Mouse (Mus musculus) liver, embryonic 12.5 days (tissue): ENCODE measurements at regions not wholly inside any gene's neighbourhood (a gene's known extent, or its start where the extent isn't known, plus 50 kb on each side); places are given as distances from the start of the nearest gene placed in this dataset.

ENCODE experiments used
- ATAC-seq: fragments of 200-750 bp; cut with Nextera tagmentation; 2 replicates; pipeline ENCODE4 v1.8.0; 2017; ENCODE audit warnings: moderate number of reproducible peaks, mild to moderate bottlenecking, moderate library complexity
- H3K27ac ChIP-seq: fragments of 300-500 bp; sonication (generic); 2 replicates; pipeline ENCODE4 v1.5.1; 2016; ENCODE audit warnings: mild to moderate bottlenecking
- H3K27me3 ChIP-seq: fragments of 300-500 bp; sonication (generic); replicated peaks from 2 replicates; pipeline ENCODE4 v1.6.1; 2016; ENCODE audit warnings: mild to moderate bottlenecking, moderate library complexity
- H3K36me3 ChIP-seq: fragments of 300-500 bp; sonication (generic); 2 replicates; pipeline ENCODE4 v1.6.1; 2016; ENCODE audit warnings: mild to moderate bottlenecking, moderate library complexity
- H3K4me1 ChIP-seq: fragments of 300-500 bp; sonication (generic); 2 replicates; pipeline ENCODE4 v1.6.1; 2016
- H3K4me2 ChIP-seq: fragments of 300-500 bp; sonication (generic); 2 replicates; pipeline ENCODE4 v1.6.1; 2016; ENCODE audit warnings: mild to moderate bottlenecking, moderate library complexity
- H3K4me3 ChIP-seq: fragments of 300-500 bp; sonication (generic); 2 replicates; pipeline ENCODE4 v1.5.1; 2016; ENCODE audit warnings: mild to moderate bottlenecking, moderate library complexity
- H3K9ac ChIP-seq: fragments of 300-500 bp; sonication (generic); 2 replicates; pipeline ENCODE4 v1.6.1; 2016; ENCODE audit warnings: mild to moderate bottlenecking, moderate library complexity
- H3K9me3 ChIP-seq: fragments of 300-500 bp; sonication (generic); replicated peaks from 2 replicates; pipeline ENCODE4 v1.6.1; 2016; ENCODE audit warnings: mild to moderate bottlenecking, moderate library complexity
- WGBS: fragments of 180-500 bp; shearing (Covaris S2); methylation state at CpG from one replicate; pipeline ENCODE4 v1.1.7; 2016; ENCODE audit not compliant: insufficient replicate concordance; 5-methylcytosine and 5-hydroxymethylcytosine counted together

- Histone ChIP-seq H3K9ac (no peak overlapping the region), H3K27me3 (no peaks in the 10 kb centered on the region), H3K4me2 (no peak overlapping the region), H3K4me1 (no peaks in the 10 kb centered on the region), H3K36me3 (no peaks in the 10 kb centered on the region), H3K27ac (no peak overlapping the region), H3K9me3 (no peaks in the 10 kb centered on the region), H3K4me3 (no peak overlapping the region)
- WGBS, result 70% methylated on average over 5 of the region's 5 CpGs
- ATAC-seq, result no peak
Observed at GRCm38 (mm10) chr7:65802306-65802705, 59.2 kb upstream of the Pcsk6 start.

GRCm38 (mm10) chr7:65802806-65803205, 58.7 kb upstream of the Pcsk6 start:
- no peak overlapping the region for H3K4me3 ChIP-seq
- ATAC-seq, result no peak; the same call in 1 of the 2 replicates
- H3K27ac ChIP-seq, result no peak overlapping the region

GRCm38 (mm10) chr7:65803422-65804303, 57.9 kb upstream of the Pcsk6 start:
- no peak overlapping the region for H3K9ac ChIP-seq

More at GRCm38 (mm10) chr7:65802806-65803205, 58.7 kb upstream of the Pcsk6 start:
- H3K9ac ChIP-seq, result no peak overlapping the region
- H3K36me3 ChIP-seq, result no peaks in the 10 kb centered on the region
- WGBS, result 68% methylated on average over 8 of the region's 8 CpGs
- no peak overlapping the region for H3K4me2 ChIP-seq
- no peaks in the 10 kb centered on the region for H3K27me3 ChIP-seq
- no peaks in the 10 kb centered on the region for H3K9me3 ChIP-seq
- no peaks in the 10 kb centered on the region for H3K4me1 ChIP-seq

More at GRCm38 (mm10) chr7:65803422-65804303, 57.9 kb upstream of the Pcsk6 start:
- H3K36me3 ChIP-seq, result no peaks in the 10 kb centered on the region
- H3K4me1 ChIP-seq, result no peaks in the 10 kb centered on the region
- peak overlapping the region; percentile 53 for H3K27ac ChIP-seq
- no peaks in the 10 kb centered on the region for H3K27me3 ChIP-seq
- peak; percentile 73 for ATAC-seq
- 50% methylated on average over 11 of the region's 11 CpGs for WGBS
- H3K9me3 ChIP-seq, result no peaks in the 10 kb centered on the region
- H3K4me3 ChIP-seq, result no peak overlapping the region
- H3K4me2 ChIP-seq, result no peak overlapping the region
